Mouse (Mus musculus): ENCODE measurements around the gene Iqcn. TPM values are rescaled to one million over a fixed set of nuclear protein-coding genes. Genes with fewer than 3 reads are reported as not detected.

Iqcn gene
- polyA plus RNA-seq, 1 experiment = 0.01 TPM

- H3K79me3 ChIP-seq (ENCODE audit: low read depth) = no peaks in the 10 kb centered on the region
- TF ChIP-seq FOSL1 (IDR thresholded peaks at IDR 0.05; ENCODE audit: insufficient read depth, low read length, poor library complexity, severe bottlenecking) (no peak), MAX (IDR thresholded peaks at IDR 0.05) (no peak), USF1 (IDR thresholded peaks at IDR 0.05; ENCODE audit: low read depth) (no peak), MYOG (IDR thresholded peaks at IDR 0.05; ENCODE audit: control insufficient read depth, extremely low read depth, insufficient read length) (no peak), CEBPB (IDR thresholded peaks at IDR 0.05; ENCODE audit: low read depth) (no peak), MYOD1 (IDR thresholded peaks at IDR 0.05; ENCODE audit: control insufficient read depth, insufficient read length, low read depth) (no peak), CTCF (IDR thresholded peaks at IDR 0.05; ENCODE audit: control insufficient read depth, insufficient read depth, insufficient read length) (no peak)
- no peaks in the 10 kb centered on the region for H3K79me2 ChIP-seq (ENCODE audit: control insufficient read depth, insufficient read depth)
- H3ac ChIP-seq (ENCODE audit: control insufficient read depth, insufficient read length, low read depth) = peak overlapping the region; percentile 56
- no peak overlapping the region for H3K4me3 ChIP-seq (ENCODE audit: insufficient read depth, poor library complexity, severe bottlenecking)
- peaks cover 6% of the 10 kb centered on the region for H3K27me3 ChIP-seq (ENCODE audit: control insufficient read depth, insufficient read depth, insufficient read length)
- H3K36me3 ChIP-seq (ENCODE audit: control insufficient read depth, insufficient read depth) = peaks cover 10% of the 10 kb centered on the region
Observed at GRCm38 (mm10) chr8:70753151-70753550, 49.9 kb downstream of the Iqcn start.

DNA sequence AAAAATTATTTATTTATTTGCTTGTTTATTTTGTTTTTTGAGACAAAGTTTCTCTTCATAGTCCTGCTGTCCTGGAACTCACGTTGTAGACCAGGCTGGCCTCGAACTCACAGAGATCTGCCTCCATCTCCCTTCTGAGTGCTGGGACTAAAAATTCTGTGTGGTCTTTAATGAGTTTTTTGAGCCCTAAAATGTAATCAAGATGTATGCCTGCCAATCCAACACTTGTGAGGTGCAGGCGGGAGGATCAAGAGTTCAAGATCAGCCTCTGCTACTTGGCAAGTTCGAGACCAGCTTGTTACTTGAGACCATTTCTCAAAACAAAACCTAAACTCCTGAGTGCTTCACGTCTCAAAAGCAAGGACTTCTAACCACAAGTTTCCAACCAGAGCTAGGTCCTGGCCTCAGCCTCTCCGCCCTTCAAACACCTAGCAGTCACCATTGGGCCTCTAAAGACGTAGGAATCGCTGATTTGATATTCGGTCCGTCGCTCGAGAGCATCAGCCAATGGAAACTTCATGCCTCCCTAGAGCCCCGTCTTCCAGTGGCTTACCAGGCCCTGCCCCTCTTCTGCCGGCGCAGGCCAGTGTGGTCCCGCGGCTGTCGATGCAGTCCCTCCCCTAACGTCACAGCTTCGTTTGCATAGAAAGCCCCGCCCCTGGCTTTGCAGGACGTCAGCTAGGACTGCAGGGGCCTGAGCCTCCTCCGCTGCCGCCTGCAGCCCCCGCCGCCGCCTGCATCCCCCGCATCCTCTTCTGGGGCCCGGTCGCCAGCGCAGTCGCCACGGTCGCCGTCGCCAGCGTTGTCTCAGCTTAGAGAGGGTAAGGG is 51.0 kb downstream of the Iqcn start, which contains the start of gene Rab3a:
Rab3a (plus strand) TSS at position 637 of the 828 bp plus-strand sequence.
- H3K27me3 ChIP-seq (ENCODE audit: control insufficient read depth, insufficient read depth, insufficient read length) = no peaks in the 10 kb centered on the region
- TF ChIP-seq FOSL1 (IDR thresholded peaks at IDR 0.05; ENCODE audit: insufficient read depth, low read length, poor library complexity, severe bottlenecking) = no peak
- no peak for TF ChIP-seq MAX (IDR thresholded peaks at IDR 0.05)
- no peak for TF ChIP-seq MYOD1 (IDR thresholded peaks at IDR 0.05; ENCODE audit: control insufficient read depth, insufficient read length, low read depth)
- no peak for TF ChIP-seq MYOG (IDR thresholded peaks at IDR 0.05; ENCODE audit: control insufficient read depth, extremely low read depth, insufficient read length)
- no peak for TF ChIP-seq USF1 (IDR thresholded peaks at IDR 0.05; ENCODE audit: low read depth)
- no peak for TF ChIP-seq CTCF (IDR thresholded peaks at IDR 0.05; ENCODE audit: control insufficient read depth, insufficient read depth, insufficient read length)
- H3K36me3 ChIP-seq (ENCODE audit: control insufficient read depth, insufficient read depth) = peaks cover 10% of the 10 kb centered on the region
- peak within 1 kb of the TSS; percentile 49 for H3K4me3 ChIP-seq (ENCODE audit: insufficient read depth, poor library complexity, severe bottlenecking)
- no peaks in the 10 kb centered on the region for H3K79me3 ChIP-seq (ENCODE audit: low read depth)
- peak within 1 kb of the TSS; percentile 61 for H3ac ChIP-seq (ENCODE audit: control insufficient read depth, insufficient read length, low read depth)
- peaks cover 1% of the 10 kb centered on the region for H3K79me2 ChIP-seq (ENCODE audit: control insufficient read depth, insufficient read depth)

DNA sequence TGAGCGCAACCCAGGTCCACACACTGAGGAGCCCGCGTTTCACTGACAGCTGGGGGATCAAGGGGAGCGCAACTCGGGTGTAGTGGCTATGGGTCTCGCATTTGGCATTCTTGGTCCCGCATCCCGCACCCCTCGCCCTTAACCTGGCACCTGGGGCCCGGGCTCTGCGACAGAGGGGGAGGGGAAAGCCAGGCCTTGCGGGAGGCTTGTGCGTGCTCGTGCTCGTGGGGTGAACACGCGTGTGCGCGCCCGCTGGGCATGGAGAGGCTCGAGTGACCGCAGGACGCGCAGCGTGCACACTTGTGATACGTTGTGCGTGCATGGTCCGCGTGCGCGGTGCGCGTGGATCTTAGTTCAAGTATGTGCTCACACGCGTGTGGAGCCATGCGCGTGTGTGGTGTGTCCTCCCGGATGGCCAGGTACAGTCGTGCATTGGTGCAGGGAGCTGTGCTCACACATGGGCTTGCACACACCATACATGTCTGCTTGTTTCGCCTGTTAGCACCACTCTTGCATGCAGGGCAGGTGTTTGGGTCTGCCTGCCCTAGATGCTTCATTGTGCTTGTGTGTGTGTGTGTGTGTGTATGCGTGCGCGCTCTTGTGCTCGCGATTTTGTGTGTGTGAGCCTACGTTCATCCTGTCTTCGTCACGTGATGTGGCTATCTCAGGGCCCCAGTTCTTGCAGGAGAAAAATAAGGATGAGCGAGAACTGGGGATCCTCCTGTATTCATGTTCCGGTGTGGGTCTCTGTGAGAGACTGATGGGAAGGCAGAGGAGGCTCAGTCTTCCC is 51.8 kb downstream of the Iqcn start:
- Histone ChIP-seq H3ac (ENCODE audit: control insufficient read depth, insufficient read length, low read depth) (peak overlapping the region; percentile 61), H3K4me3 (ENCODE audit: insufficient read depth, poor library complexity, severe bottlenecking) (peak overlapping the region; percentile 49), H3K79me3 (ENCODE audit: low read depth) (no peaks in the 10 kb centered on the region), H3K36me3 (ENCODE audit: control insufficient read depth, insufficient read depth) (peaks cover 10% of the 10 kb centered on the region), H3K27me3 (ENCODE audit: control insufficient read depth, insufficient read depth, insufficient read length) (no peaks in the 10 kb centered on the region), H3K79me2 (ENCODE audit: control insufficient read depth, insufficient read depth) (peaks cover 9% of the 10 kb centered on the region)
- TF ChIP-seq USF1 (IDR thresholded peaks at IDR 0.05; ENCODE audit: low read depth) (peak; percentile 60), MYOD1 (IDR thresholded peaks at IDR 0.05; ENCODE audit: control insufficient read depth, insufficient read length, low read depth) (no peak), CEBPB (IDR thresholded peaks at IDR 0.05; ENCODE audit: low read depth) (no peak), FOSL1 (IDR thresholded peaks at IDR 0.05; ENCODE audit: insufficient read depth, low read length, poor library complexity, severe bottlenecking) (no peak)

DNA sequence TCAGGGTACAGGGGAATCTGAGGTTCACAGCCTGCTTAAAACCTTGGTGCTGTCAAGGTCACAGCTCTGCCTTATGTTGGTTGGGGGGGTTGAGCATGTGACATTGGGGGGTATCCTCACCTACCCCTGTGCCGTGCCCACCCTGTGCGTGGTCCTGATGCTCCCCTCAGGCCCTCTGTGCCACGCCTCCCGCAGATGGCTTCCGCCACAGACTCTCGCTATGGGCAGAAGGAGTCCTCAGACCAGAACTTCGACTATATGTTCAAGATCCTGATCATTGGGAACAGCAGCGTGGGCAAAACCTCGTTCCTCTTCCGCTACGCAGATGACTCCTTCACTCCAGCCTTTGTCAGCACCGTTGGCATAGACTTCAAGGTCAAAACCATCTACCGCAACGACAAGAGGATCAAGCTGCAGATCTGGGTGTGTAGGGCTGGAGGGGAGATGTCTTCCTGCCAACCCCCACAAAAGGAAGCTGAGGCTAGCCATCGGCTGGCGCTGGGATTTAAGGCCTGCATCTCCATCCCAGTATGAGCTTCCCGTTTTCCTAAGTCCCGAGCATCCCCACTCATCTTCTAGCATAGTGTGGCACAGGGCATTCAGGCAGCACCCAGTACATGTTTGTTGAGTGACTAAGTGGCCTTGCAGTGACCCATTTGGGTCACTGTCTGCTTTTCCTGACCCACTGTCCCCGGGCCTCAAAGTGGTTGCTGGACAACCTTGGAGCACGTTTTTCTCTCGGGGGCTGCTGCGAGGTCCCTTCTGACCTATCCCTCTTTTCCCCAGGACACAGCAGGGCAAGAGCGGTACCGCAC is 52.6 kb downstream of the Iqcn start:
- Histone ChIP-seq H3K36me3 (ENCODE audit: control insufficient read depth, insufficient read depth) (peaks cover 10% of the 10 kb centered on the region), H3K4me3 (ENCODE audit: insufficient read depth, poor library complexity, severe bottlenecking) (no peak overlapping the region), H3K79me3 (ENCODE audit: low read depth) (peaks cover 3% of the 10 kb centered on the region), H3K27me3 (ENCODE audit: control insufficient read depth, insufficient read depth, insufficient read length) (no peaks in the 10 kb centered on the region), H3K79me2 (ENCODE audit: control insufficient read depth, insufficient read depth) (peaks cover 15% of the 10 kb centered on the region), H3ac (ENCODE audit: control insufficient read depth, insufficient read length, low read depth) (no peak overlapping the region)
- TF ChIP-seq CTCF (IDR thresholded peaks at IDR 0.05; ENCODE audit: control insufficient read depth, insufficient read depth, insufficient read length) (no peak), MYOG (IDR thresholded peaks at IDR 0.05; ENCODE audit: control insufficient read depth, extremely low read depth, insufficient read length) (no peak), CEBPB (IDR thresholded peaks at IDR 0.05; ENCODE audit: low read depth) (no peak), MYOD1 (IDR thresholded peaks at IDR 0.05; ENCODE audit: control insufficient read depth, insufficient read length, low read depth) (no peak), MAX (IDR thresholded peaks at IDR 0.05) (no peak), USF1 (IDR thresholded peaks at IDR 0.05; ENCODE audit: low read depth) (no peak), FOSL1 (IDR thresholded peaks at IDR 0.05; ENCODE audit: insufficient read depth, low read length, poor library complexity, severe bottlenecking) (no peak)

DNA sequence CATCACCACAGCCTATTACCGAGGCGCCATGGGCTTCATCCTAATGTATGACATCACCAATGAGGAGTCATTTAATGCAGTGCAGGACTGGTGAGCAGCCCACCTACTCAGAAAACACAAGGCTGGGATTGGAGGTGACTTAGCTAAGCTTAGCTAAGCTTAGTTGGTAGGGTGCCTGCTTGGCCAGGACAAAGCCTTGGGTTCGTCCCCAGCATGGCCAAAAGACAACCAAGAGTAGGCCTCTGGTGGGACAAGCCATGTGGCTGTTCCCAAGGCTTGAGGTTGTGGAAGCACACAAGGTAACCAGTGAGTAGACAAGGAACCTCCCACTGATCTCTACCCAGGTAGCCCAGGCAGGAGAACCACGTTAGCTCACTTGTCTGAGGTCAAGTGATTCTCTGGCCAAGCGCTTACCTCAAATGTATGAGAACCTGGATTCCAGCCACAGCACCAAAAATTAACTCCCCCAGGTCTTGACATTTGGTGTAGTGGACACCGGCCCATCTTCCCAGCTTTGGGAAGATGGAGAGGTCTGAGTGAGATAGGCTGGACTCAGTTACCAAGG is 53.3 kb downstream of the Iqcn start:
- Histone ChIP-seq H3K27me3 (ENCODE audit: control insufficient read depth, insufficient read depth, insufficient read length) (no peaks in the 10 kb centered on the region), H3K79me3 (ENCODE audit: low read depth) (peaks cover 3% of the 10 kb centered on the region), H3K4me3 (ENCODE audit: insufficient read depth, poor library complexity, severe bottlenecking) (no peak overlapping the region), H3ac (ENCODE audit: control insufficient read depth, insufficient read length, low read depth) (no peak overlapping the region), H3K79me2 (ENCODE audit: control insufficient read depth, insufficient read depth) (peaks cover 15% of the 10 kb centered on the region), H3K36me3 (ENCODE audit: control insufficient read depth, insufficient read depth) (peaks cover 10% of the 10 kb centered on the region)
- TF ChIP-seq MYOD1 (IDR thresholded peaks at IDR 0.05; ENCODE audit: control insufficient read depth, insufficient read length, low read depth) (no peak), FOSL1 (IDR thresholded peaks at IDR 0.05; ENCODE audit: insufficient read depth, low read length, poor library complexity, severe bottlenecking) (no peak), CEBPB (IDR thresholded peaks at IDR 0.05; ENCODE audit: low read depth) (no peak), CTCF (IDR thresholded peaks at IDR 0.05; ENCODE audit: control insufficient read depth, insufficient read depth, insufficient read length) (no peak), MAX (IDR thresholded peaks at IDR 0.05) (no peak)
